Mouse (Mus musculus): ENCODE results near the gene Mdfic.

GRCm38 (mm10) chr6:15752160-15752559 is 31.7 kb downstream of the Mdfic start:
- no peak for TF ChIP-seq CTCF (IDR thresholded peaks at IDR 0.05; ENCODE audit: low read depth, low read length)
- no peak for TF ChIP-seq GATA1 (IDR thresholded peaks at IDR 0.05; ENCODE audit: borderline replicate concordance, low read length)
- no peak for TF ChIP-seq POLR2AphosphoS5 (IDR thresholded peaks at IDR 0.05; ENCODE audit: insufficient replicate concordance, low read depth, low read length)
- no peak for TF ChIP-seq GATA2 (IDR thresholded peaks at IDR 0.05; ENCODE audit: borderline replicate concordance, low read depth, low read length)
- no peak for TF ChIP-seq TAL1 (conservative IDR thresholded peaks at IDR 0.05; ENCODE audit: low read depth, low read length)

Data from G1E (cell line).